Mouse (Mus musculus) E14TG2a.4 (cell line): ENCODE results near the gene Rftn1.

Experiments used
- H3K27me3 ChIP-seq: 2 replicates; pipeline ENCODE4 v1.6.1; 2014; ENCODE audit warnings: low read length, control low read depth; ENCODE audit not compliant: insufficient read depth
- H3K36me3 ChIP-seq: 2 replicates; pipeline ENCODE4 v1.6.1; 2014; ENCODE audit warnings: low read length, control low read depth; ENCODE audit not compliant: insufficient read depth
- H3K4me1 ChIP-seq: replicated peaks from 2 replicates; pipeline ENCODE4 v1.6.1; 2014; ENCODE audit warnings: low read depth, low read length, control low read depth
- H3K4me3 ChIP-seq: replicated peaks from 2 replicates; pipeline ENCODE4 v1.5.1; 2014; ENCODE audit warnings: mild to moderate bottlenecking, low read length
- H3K9me3 ChIP-seq: 2 replicates; pipeline ENCODE4 v1.6.1; 2014; ENCODE audit warnings: low read length, control low read depth
- CTCF ChIP-seq: conservative IDR thresholded peaks from 2 replicates; pipeline ENCODE4 v1.5.1; 2014; ENCODE audit warnings: low read length
- NANOG ChIP-seq: IDR thresholded peaks from 2 replicates; pipeline ENCODE4 v1.6.1; 2014; ENCODE audit warnings: borderline replicate concordance, low read length, mixed read lengths
- POU5F1 ChIP-seq: IDR thresholded peaks from 2 replicates; pipeline ENCODE4 v1.6.1; 2014; ENCODE audit warnings: low read length, borderline replicate concordance

Rftn1 gene

GRCm38 (mm10) chr17:50068681-50069138, 121.8 kb downstream of the Rftn1 start:
- no peaks in the 10 kb centered on the region for H3K36me3 ChIP-seq
- TF ChIP-seq CTCF, result no peak
- no peak for TF ChIP-seq NANOG
- TF ChIP-seq POU5F1, result no peak
- H3K9me3 ChIP-seq, result peaks cover 3% of the 10 kb centered on the region; the same call in 1 of the 2 replicates
- no peak overlapping the region for H3K4me3 ChIP-seq
- H3K27me3 ChIP-seq, result 0 out of 2 replicates have a peak, but pooled peaks cover 3% of the 10 kb centered on the region
- peaks cover 11% of the 10 kb centered on the region for H3K4me1 ChIP-seq

GRCm38 (mm10) chr17:50067774-50068680, 122.4 kb downstream of the Rftn1 start:
- no peak for TF ChIP-seq CTCF
- TF ChIP-seq POU5F1, result no peak
- TF ChIP-seq NANOG, result no peak
- no peaks in the 10 kb centered on the region for H3K36me3 ChIP-seq
- 0 out of 2 replicates have a peak, but pooled peaks cover 3% of the 10 kb centered on the region for H3K27me3 ChIP-seq
- peaks cover 11% of the 10 kb centered on the region for H3K4me1 ChIP-seq
- H3K4me3 ChIP-seq, result no peak overlapping the region
- H3K9me3 ChIP-seq, result peaks cover 3% of the 10 kb centered on the region; the same call in 1 of the 2 replicates

GRCm38 (mm10) chr17:50066822-50067713, 123.4 kb downstream of the Rftn1 start:
- Histone ChIP-seq H3K4me3 (no peak overlapping the region), H3K4me1 (peaks cover 11% of the 10 kb centered on the region), H3K9me3 (no peaks in the 10 kb centered on the region; the same call in 1 of the 2 replicates), H3K36me3 (no peaks in the 10 kb centered on the region), H3K27me3 (0 out of 2 replicates have a peak, but pooled peaks cover 3% of the 10 kb centered on the region)
- no peak for TF ChIP-seq CTCF
- TF ChIP-seq POU5F1, result no peak
- no peak for TF ChIP-seq NANOG

GRCm38 (mm10) chr17:50063832-50064627, 126.4 kb downstream of the Rftn1 start:
- 0 out of 2 replicates have a peak, but pooled peaks cover 3% of the 10 kb centered on the region for H3K27me3 ChIP-seq
- TF ChIP-seq NANOG, result no peak
- TF ChIP-seq CTCF, result no peak
- H3K36me3 ChIP-seq, result no peaks in the 10 kb centered on the region
- no peaks in the 10 kb centered on the region for H3K9me3 ChIP-seq
- H3K4me3 ChIP-seq, result no peak overlapping the region
- H3K4me1 ChIP-seq, result peaks cover 11% of the 10 kb centered on the region

GRCm38 (mm10) chr17:50062649-50063048, 127.8 kb downstream of the Rftn1 start:
- Histone ChIP-seq H3K27me3 (0 out of 2 replicates have a peak, but pooled peaks cover under 1% of the 10 kb centered on the region), H3K36me3 (no peaks in the 10 kb centered on the region), H3K9me3 (no peaks in the 10 kb centered on the region), H3K4me3 (no peak overlapping the region), H3K4me1 (no peaks in the 10 kb centered on the region)
- TF ChIP-seq POU5F1 (no peak), NANOG (no peak), CTCF (no peak)

- TF ChIP-seq NANOG, result no peak
- no peak for TF ChIP-seq CTCF
- no peak for TF ChIP-seq POU5F1
- Histone ChIP-seq H3K27me3 (no peaks in the 10 kb centered on the region), H3K4me3 (no peak overlapping the region), H3K4me1 (no peaks in the 10 kb centered on the region), H3K36me3 (no peaks in the 10 kb centered on the region), H3K9me3 (no peaks in the 10 kb centered on the region)
Measured at GRCm38 (mm10) chr17:50061446-50061845, 129.0 kb downstream of the Rftn1 start.

GRCm38 (mm10) chr17:50060220-50060619, 130.3 kb downstream of the Rftn1 start:
- no peaks in the 10 kb centered on the region for H3K9me3 ChIP-seq
- H3K4me1 ChIP-seq, result no peaks in the 10 kb centered on the region
- no peaks in the 10 kb centered on the region for H3K36me3 ChIP-seq
- TF ChIP-seq CTCF, result no peak
- no peak for TF ChIP-seq POU5F1
- no peak for TF ChIP-seq NANOG
- no peaks in the 10 kb centered on the region for H3K27me3 ChIP-seq
- H3K4me3 ChIP-seq, result no peak overlapping the region

- no peak for TF ChIP-seq NANOG
- no peak for TF ChIP-seq CTCF
- no peak for TF ChIP-seq POU5F1
- no peaks in the 10 kb centered on the region for H3K27me3 ChIP-seq
- no peaks in the 10 kb centered on the region for H3K36me3 ChIP-seq
- H3K4me1 ChIP-seq, result no peaks in the 10 kb centered on the region
- no peak overlapping the region for H3K4me3 ChIP-seq
- no peaks in the 10 kb centered on the region for H3K9me3 ChIP-seq
Measured at GRCm38 (mm10) chr17:50059417-50059816, 131.1 kb downstream of the Rftn1 start.
